Mouse (Mus musculus) cerebellum, postnatal 25 days (tissue): ENCODE results near the gene Gm21883.
"Not testable (repeated sequence)": the region's sequence is repeated elsewhere in the genome, so short reads cannot be mapped to it uniquely, and the experiment has no call there.

Experiments
- DNase-seq, 2 experiments: peaks; one replicate each; pipeline ENCODE4 v3.0.0; 2021; ENCODE audit warnings: mixed read lengths in 2 of 2

The Gm21883 gene

DNA sequence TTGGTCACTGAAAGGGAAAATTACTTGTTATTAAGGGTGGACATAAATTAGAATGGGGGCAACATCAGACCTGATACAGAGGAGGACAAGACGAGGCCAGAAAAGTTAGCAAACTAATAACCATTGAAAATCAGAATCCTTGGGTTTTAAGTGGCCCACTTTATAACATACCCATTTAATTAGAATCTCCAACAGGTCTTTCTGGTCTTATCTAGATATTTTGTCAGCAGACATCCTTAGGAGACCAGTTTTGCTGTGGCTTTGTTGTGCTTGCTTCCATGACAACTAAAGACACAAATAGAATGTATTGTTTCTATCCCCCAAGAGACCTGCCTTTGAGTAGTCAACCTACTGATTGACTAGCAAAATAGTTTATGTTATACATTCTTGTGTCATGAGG is at the start of gene Gm21883:
TSS of gene Gm21883 (minus strand) at position 101 of the 400 bp plus-strand sequence.
- not testable (repeated sequence) for DNase-seq

DNA sequence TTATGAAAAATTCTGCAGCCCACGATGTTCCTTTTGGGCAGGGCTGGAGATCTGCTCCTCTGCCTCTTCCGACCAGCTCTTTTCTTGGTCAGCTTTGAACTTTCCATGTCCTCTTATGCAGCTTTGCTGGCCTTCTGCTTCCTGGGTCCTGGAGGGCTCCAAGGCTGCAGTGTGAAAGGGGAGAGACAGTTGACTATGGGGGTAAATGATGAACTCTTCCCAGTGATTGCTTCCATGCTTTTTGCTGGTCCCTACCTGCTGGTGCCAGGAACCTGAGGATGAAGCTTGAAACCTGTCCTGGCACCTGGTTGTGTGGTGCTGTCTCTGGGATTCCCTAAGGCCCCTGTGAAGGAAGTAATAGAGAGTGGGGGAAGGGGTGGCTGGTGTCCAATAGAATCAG is 44.7 kb upstream of the Gm21883 start, which contains the start of gene Spin2e:
TSS of gene Spin2e (minus strand) at position 101 of the 400 bp plus-strand sequence.
- DNase-seq = not testable (repeated sequence)
